Mouse (Mus musculus): Measurements from ENCODE around the gene Hspb1. TPM values are rescaled to one million over a fixed set of nuclear protein-coding genes. Genes with fewer than 3 reads are reported as not detected.

Hspb1 gene
- polyA plus RNA-seq, 1 experiment from 2014 or later: 10.3 TPM

DNA sequence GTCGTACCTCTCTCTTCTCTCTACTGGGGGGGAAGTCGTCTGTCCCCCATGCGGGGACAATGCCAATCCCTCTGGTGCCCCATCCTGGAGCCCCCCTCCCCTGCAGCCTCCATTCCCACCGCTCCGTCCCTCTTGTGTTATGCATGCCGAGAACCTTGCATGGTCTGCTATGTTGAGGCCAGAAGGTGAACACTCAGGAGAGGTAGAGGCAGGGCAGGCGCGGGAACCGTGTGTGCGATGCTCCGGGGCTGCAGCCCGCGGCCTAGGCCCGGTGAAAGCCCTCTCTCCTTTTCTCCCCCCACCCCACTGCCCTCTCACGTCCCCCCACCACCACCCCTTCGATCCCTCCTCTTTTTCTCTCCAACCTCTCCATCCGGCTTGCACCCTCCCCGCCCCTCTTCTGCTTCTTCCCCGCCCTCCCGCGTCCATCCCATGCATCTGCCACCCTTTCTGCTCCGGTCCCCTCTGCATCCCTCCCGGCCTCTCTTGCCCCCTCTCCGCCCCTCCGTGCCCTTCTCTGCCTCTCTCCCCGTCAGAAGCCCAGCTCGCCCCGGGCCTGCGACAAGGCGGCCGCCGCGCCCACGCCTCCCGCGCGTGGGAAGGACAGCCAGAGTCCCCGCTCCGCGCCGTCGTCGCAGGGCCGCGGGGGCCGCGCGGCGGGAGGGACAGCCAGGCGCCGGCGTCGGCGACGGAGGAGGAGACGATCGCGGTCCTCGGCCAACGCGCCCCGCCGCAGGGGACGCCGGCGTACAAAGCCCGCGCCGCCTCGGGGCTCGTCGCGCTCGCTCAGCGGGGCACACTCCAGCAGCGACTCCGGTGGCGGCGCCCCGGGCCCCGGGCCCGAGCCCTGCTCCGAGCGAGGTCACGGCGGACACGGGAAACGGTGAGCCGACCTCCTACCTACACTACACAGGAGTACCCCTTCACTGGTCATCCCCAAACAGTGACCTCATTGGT is 19.8 kb upstream of the Hspb1 start:
- peaks cover 42% of the 10 kb centered on the region for H3K27me3 ChIP-seq
- peak overlapping the region; percentile 84 for H3K9ac ChIP-seq
- H3K27ac ChIP-seq: peak overlapping the region; percentile 82
- H3K4me2 ChIP-seq: peak overlapping the region; percentile 82
- peak; percentile 46 for ATAC-seq (ENCODE audit: low FRiP score)
- H3K4me3 ChIP-seq: peak overlapping the region; percentile 47
- H3K9me3 ChIP-seq: no peaks in the 10 kb centered on the region
- peaks cover 28% of the 10 kb centered on the region for H3K36me3 ChIP-seq
- peaks cover 36% of the 10 kb centered on the region for H3K4me1 ChIP-seq (replicated peaks)
- under 1% methylated on average over 85 of the region's 89 CpGs for WGBS

DNA sequence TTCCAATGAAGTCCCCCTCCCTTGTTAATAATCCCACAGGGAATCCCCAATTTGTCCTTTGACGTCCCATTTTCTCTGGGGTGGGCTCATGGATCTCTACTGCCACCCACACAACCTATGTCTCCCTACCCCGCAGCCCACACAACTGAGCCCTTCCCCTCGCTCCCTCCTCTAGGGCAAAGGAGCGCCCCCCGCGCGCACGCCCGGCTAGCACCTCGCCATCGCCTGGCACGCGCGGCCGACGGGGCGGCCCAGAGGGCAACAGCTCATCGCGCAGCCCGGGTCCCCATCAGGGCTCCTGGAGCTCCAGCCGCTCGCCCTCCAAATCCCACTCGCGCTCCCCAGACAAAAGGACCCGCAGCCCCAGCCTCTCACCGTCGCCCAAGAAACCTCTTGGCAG is 19.1 kb upstream of the Hspb1 start:
- ATAC-seq (ENCODE audit: low FRiP score): peak; percentile 22; the same call in 1 of the 2 replicates
- H3K4me1 ChIP-seq (replicated peaks): peaks cover 41% of the 10 kb centered on the region
- H3K27me3 ChIP-seq: peaks cover 45% of the 10 kb centered on the region
- H3K36me3 ChIP-seq: peaks cover 33% of the 10 kb centered on the region
- H3K4me2 ChIP-seq: peak overlapping the region; percentile 82
- H3K4me3 ChIP-seq: peak overlapping the region; percentile 47
- peak overlapping the region; percentile 42; the same call in 1 of the 2 replicates for H3K27ac ChIP-seq
- H3K9me3 ChIP-seq: no peaks in the 10 kb centered on the region
- WGBS: 3% methylated on average over 27 of the region's 27 CpGs
- H3K9ac ChIP-seq: peak overlapping the region; percentile 84

DNA sequence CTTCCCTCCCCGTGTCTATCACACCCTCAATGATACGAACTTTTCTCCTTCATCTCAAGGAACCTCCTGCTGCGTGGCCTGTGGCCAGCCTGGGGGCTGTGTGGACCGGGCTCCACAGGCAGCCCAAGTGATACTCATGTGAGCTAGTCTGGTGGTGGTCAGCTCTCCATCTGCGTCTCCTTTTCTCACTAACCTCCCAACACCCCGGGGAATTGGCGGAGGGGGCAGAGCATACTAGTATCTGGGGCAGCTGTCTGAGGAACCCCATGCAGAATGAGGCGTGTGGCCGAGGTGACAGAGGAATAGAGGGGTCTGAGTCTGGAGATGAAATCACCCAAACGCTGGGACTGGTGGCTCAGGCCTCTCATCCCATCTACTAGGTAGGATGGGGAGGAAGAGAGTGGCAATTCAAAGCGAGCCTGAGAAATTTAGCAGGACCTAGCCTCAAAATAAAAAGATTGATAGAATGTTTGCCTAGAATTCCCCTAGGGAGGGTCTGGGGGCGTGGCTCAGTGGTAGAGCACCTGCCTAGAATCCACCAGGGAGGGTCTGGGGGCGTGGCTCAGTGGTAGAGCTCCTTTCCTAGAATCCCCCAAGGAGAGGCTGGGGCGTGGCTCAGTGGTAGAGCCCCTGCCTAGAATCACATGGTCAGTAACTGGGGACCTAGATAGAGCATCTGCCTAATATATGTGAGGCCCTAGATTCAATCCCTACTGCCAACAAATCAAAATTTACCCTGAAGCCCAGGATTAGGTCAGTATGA is 17.9 kb upstream of the Hspb1 start:
- H3K9me3 ChIP-seq: no peaks in the 10 kb centered on the region
- no peak for ATAC-seq (ENCODE audit: low FRiP score)
- peaks cover 45% of the 10 kb centered on the region for H3K27me3 ChIP-seq
- peak overlapping the region; percentile 47; the same call in 1 of the 2 replicates for H3K4me3 ChIP-seq
- 65% methylated on average over 14 of the region's 14 CpGs for WGBS
- H3K4me1 ChIP-seq (replicated peaks): peaks cover 41% of the 10 kb centered on the region
- H3K36me3 ChIP-seq: peaks cover 27% of the 10 kb centered on the region
- H3K9ac ChIP-seq: no peak overlapping the region
- peak overlapping the region; percentile 82 for H3K4me2 ChIP-seq
- H3K27ac ChIP-seq: no peak overlapping the region

DNA sequence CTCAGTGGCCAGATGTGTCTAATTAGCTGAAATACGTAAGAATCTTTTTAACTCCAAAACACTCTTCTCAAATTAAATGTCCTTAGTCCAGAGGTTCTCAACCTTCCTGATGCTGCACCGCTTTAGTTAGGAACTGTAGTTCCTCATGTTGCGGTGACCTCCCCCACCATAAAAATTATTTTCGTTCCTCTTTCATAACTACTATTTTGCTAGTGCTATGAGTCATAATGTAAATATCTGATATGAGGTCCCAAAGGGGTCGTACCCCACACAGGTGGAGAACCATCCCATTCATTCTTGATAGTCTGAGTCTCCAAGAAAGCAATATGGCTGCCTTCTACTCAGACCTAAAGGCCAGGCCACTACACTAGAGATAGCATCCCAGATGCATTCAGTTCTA is 17.2 kb upstream of the Hspb1 start:
- no peak for ATAC-seq (ENCODE audit: low FRiP score)
- 94% methylated on average over 5 of the region's 5 CpGs for WGBS
- Histone ChIP-seq H3K4me3 (no peak overlapping the region), H3K27me3 (peaks cover 42% of the 10 kb centered on the region), H3K9ac (no peak overlapping the region), H3K36me3 (peaks cover 23% of the 10 kb centered on the region), H3K4me2 (no peak overlapping the region), H3K27ac (no peak overlapping the region), H3K4me1 (replicated peaks) (peaks cover 41% of the 10 kb centered on the region), H3K9me3 (no peaks in the 10 kb centered on the region)

DNA sequence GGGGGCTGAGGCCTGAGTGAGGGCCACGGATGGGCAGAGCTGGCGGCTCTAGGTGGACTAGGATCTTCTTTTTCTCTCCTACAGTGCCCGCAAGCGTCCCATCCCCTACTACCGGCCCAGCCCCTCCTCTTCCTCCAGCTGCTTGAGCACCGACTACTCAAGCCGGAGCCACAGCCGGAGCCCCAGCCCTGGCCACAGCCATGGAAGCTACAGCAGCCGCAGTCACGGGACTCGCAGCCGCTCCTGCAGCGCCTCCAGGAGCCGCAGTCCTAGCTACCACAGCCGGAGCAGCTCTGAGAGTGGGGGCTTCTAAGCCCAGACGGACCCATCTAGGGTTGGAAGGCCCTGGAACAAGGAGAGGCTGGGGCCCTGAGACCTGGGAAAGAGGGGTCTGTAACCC is 14.7 kb upstream of the Hspb1 start:
- peaks cover 22% of the 10 kb centered on the region for H3K36me3 ChIP-seq
- 16% methylated on average over 16 of the region's 16 CpGs for WGBS
- H3K9me3 ChIP-seq: no peaks in the 10 kb centered on the region
- peaks cover 38% of the 10 kb centered on the region for H3K4me1 ChIP-seq (replicated peaks)
- H3K9ac ChIP-seq: peak overlapping the region; percentile 53
- ATAC-seq (ENCODE audit: low FRiP score): no peak
- H3K4me2 ChIP-seq: peak overlapping the region; percentile 13; the same call in 1 of the 2 replicates
- peaks cover 33% of the 10 kb centered on the region for H3K27me3 ChIP-seq
- no peak overlapping the region for H3K4me3 ChIP-seq
- no peak overlapping the region for H3K27ac ChIP-seq

DNA sequence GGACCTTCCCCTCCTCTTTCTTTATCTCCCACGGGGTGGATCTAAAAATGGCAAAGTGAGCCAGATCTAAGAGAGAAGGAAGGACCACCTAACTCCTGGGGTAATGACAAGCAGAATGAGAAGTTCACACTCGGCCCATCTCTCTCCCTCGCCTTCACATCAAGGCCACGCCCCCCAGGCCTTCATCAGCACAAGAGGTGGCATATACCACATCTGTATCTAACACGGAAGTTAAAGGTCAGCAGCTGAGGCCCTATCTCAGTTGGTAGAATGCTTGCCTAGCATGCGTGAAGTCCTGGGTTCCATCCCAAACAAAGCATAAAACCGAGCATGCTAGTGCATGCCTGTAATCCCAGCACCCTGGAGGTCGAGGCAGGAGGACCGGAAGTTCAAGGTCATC is 14.0 kb upstream of the Hspb1 start:
- no peak overlapping the region for H3K27ac ChIP-seq
- no peak overlapping the region for H3K9ac ChIP-seq
- H3K4me2 ChIP-seq: no peak overlapping the region
- H3K36me3 ChIP-seq: peaks cover 22% of the 10 kb centered on the region
- H3K9me3 ChIP-seq: no peaks in the 10 kb centered on the region
- H3K4me1 ChIP-seq (replicated peaks): peaks cover 33% of the 10 kb centered on the region
- ATAC-seq (ENCODE audit: low FRiP score): no peak
- H3K27me3 ChIP-seq: peaks cover 27% of the 10 kb centered on the region
- WGBS: 65% methylated on average over 9 of the region's 9 CpGs
- no peak overlapping the region for H3K4me3 ChIP-seq

DNA sequence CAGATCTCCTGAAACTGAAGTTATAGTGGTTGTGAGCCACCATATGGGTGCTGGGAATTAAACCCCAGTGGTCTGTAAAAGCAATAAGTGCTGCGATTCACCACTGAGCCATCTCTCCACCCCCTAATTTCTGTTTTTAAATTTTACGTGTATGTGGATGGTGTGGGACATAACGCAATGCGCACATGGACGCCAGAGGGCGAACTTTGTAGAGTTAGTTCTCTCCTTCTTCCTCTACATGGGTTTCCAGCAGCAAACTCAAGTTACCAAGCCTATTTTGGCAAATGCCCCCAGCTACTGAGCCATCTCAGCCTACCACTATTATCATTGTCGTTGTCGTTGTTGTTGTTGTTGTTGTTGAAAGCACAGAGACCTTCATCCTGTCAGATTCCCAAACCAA is 10.5 kb upstream of the Hspb1 start:
- Histone ChIP-seq H3K9ac (peak overlapping the region; percentile 68; the same call in 1 of the 2 replicates), H3K4me2 (peak overlapping the region; percentile 56), H3K36me3 (peaks cover 12% of the 10 kb centered on the region), H3K4me1 (replicated peaks) (peaks cover 30% of the 10 kb centered on the region), H3K27ac (0 out of 2 replicates have a peak overlapping the region, but pooled peaks have one; percentile 55), H3K27me3 (0 out of 2 replicates have a peak, but pooled peaks cover 4% of the 10 kb centered on the region), H3K9me3 (no peaks in the 10 kb centered on the region), H3K4me3 (peak overlapping the region; percentile 35)
- WGBS: 16% methylated on average over 8 of the region's 8 CpGs
- ATAC-seq (ENCODE audit: low FRiP score): no peak

DNA sequence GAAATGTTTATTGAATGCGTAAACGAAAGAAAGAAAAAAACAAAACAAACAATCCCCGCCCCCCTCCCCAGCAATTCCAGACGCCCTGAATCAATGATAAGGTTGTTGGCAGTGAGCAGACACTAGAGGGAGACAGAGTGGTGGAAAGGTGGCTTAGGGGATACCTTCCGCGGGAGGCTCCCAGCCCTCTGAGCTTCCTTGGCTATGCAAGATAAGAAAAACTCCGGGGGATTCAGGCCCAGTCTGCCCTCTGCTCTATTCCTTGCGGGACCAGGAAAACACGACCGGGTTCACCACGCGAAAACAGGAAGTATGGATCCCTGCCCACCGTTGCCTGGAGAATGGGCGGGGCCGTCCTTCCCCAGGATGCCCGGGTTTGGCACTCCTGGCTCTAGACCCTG is 9.9 kb upstream of the Hspb1 start:
- H3K27ac ChIP-seq: peak overlapping the region; percentile 55
- peak; percentile 44; the same call in 1 of the 2 replicates for ATAC-seq (ENCODE audit: low FRiP score)

DNA sequence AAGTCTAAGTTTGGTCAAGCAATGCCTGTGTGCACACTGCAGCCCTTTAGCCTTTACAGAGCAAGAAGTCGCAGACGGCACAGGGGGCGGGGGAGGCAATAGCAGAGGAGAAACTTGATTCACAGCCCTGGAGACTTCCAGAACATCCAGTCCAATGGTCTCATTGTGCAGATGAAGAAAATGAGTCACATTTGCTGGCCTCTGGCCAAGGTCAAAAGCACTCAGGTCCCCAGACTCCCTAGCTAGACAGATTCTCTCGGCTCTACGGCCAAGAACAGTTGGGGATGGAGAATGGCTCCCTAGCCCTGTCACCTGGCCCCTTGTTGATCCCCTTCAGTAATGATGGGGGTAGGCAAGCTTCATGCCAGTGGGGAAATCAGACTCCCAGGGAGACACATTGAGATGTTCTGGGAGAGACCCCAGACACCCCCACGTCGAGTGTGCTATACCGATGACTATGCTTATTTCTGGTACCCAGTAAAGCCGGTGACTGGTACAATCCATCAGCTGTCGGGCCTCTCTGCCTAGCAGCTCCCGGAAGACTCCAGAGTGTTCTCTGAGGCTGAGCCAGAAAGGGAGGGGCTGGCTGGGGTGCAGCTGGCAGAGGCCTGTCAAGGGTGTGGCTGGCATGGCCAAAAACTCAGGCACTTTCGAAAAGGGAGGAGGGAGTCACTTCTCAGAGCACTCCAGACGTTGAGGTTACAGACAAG is 8.1 kb upstream of the Hspb1 start:
- Histone ChIP-seq H3K4me3 (no peak overlapping the region), H3K36me3 (no peaks in the 10 kb centered on the region), H3K4me2 (no peak overlapping the region), H3K9me3 (no peaks in the 10 kb centered on the region), H3K9ac (no peak overlapping the region), H3K27ac (0 out of 2 replicates have a peak overlapping the region, but pooled peaks have one; percentile 3), H3K27me3 (no peaks in the 10 kb centered on the region), H3K4me1 (replicated peaks) (peaks cover 24% of the 10 kb centered on the region)
- ATAC-seq (ENCODE audit: low FRiP score): peak; percentile 43
- 49% methylated on average over 13 of the region's 13 CpGs for WGBS

More for the DNA sequence above, 9.9 kb upstream of the Hspb1 start:
- Histone ChIP-seq H3K27me3 (0 out of 2 replicates have a peak, but pooled peaks cover 3% of the 10 kb centered on the region), H3K9me3 (no peaks in the 10 kb centered on the region), H3K9ac (peak overlapping the region; percentile 68), H3K4me1 (replicated peaks) (peaks cover 30% of the 10 kb centered on the region), H3K4me3 (peak overlapping the region; percentile 35), H3K4me2 (peak overlapping the region; percentile 56), H3K36me3 (peaks cover 12% of the 10 kb centered on the region)
- WGBS: under 1% methylated on average over 16 of the region's 16 CpGs

DNA sequence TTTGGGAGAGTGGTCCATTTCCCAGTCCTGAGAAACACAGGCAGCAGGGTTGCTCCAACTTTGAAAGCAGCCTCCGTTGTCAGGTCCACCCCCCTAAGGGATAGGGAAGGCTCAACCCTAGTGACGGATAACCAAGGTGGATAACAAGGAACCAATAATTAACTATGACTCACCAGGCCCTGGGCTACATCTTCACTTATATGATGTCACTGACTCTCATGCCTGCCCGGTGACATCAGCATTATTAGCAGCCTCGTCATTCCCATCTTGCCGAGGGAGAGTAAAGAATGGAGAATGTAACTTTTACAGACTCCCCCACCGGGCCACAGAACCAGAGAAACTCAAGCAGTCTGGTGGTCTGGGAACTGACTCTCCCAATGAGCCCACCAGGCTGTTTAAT is 3.1 kb upstream of the Hspb1 start:
- Histone ChIP-seq H3K4me3 (no peak overlapping the region), H3K36me3 (no peaks in the 10 kb centered on the region), H3K9ac (no peak overlapping the region), H3K9me3 (no peaks in the 10 kb centered on the region), H3K27me3 (peaks cover 33% of the 10 kb centered on the region), H3K4me1 (replicated peaks) (peaks cover 19% of the 10 kb centered on the region), H3K4me2 (no peak overlapping the region), H3K27ac (no peak overlapping the region)
- no peak for ATAC-seq (ENCODE audit: low FRiP score)
- WGBS: 75% methylated on average over 6 of the region's 6 CpGs

DNA sequence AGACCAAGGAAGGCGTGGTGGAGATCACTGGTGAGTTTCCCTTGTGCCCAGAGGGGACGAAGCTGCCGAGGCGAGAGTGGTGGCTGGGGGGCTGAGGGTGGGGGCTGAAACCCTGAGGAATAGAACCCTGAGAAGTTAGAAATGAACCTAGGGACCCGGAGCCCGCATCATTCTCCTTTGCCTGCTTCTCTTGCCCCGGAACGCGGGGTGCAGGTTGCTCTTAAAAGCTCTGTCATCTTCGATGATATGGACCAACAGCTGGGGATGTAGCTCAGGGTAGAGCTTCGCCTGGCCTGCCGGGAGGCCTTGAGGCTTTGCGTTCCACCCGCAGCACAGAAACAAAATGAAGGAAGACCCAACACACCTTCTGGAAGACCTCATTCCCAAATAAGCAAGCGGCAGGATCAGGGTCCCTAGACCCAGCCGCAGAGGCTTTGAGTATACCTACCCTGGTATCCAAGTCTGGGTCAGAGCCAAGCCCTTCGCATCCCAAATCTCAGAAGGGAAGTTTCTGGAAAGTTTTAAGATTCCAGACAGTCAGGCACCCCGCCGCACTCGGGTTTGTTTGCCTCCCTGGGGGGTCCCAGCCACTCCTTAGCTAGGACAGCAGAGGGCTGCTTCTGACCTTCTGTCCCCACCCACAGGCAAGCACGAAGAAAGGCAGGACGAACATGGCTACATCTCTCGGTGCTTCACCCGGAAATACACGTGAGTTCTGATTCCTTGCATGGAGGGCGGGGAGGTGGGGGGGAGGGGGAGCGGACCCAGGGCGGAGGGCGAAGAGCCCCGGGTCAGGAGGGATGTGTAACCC is 891 bp downstream of the Hspb1 start:
- peaks cover 14% of the 10 kb centered on the region for H3K4me1 ChIP-seq (replicated peaks)
- 3% methylated on average over 30 of the region's 30 CpGs for WGBS
- no peaks in the 10 kb centered on the region for H3K36me3 ChIP-seq
- H3K4me2 ChIP-seq: peak overlapping the region; percentile 30
- no peak for ATAC-seq (ENCODE audit: low FRiP score)
- H3K4me3 ChIP-seq: peak overlapping the region; percentile 20
- peaks cover 61% of the 10 kb centered on the region for H3K27me3 ChIP-seq
- H3K27ac ChIP-seq: no peak overlapping the region
- H3K9me3 ChIP-seq: no peaks in the 10 kb centered on the region
- peak overlapping the region; percentile 1; the same call in 1 of the 2 replicates for H3K9ac ChIP-seq
